Mouse (Mus musculus) layer of hippocampus, postnatal 10 days (tissue): ENCODE measurements around the gene Vmn1r165. TPM values are rescaled to one million over a fixed set of nuclear protein-coding genes. Genes with fewer than 3 reads are reported as not detected.
"Not testable (repeated sequence)": the region's sequence is repeated elsewhere in the genome, so short reads cannot be mapped to it uniquely, and the experiment has no call there.

Source experiments
- DNase-seq, 2 experiments: peaks; one replicate each; pipeline ENCODE4 v3.0.0; 2021; ENCODE audit warnings: low spot score in 2 of 2
- long read RNA-seq: library from polyadenylated mRNA; stranded (forward); transcript quantifications from one replicate; pipeline ENCODE4 v2.0.0, GENCODE M21; 2023
- total RNA-seq, 2 experiments: library from RNA; stranded (reverse); gene quantifications; 2 replicates each; pipeline ENCODE4 v1.2.3; 2021

Gene Vmn1r165
- total RNA-seq, result not detected
- long read RNA-seq, result 0 reads

DNA sequence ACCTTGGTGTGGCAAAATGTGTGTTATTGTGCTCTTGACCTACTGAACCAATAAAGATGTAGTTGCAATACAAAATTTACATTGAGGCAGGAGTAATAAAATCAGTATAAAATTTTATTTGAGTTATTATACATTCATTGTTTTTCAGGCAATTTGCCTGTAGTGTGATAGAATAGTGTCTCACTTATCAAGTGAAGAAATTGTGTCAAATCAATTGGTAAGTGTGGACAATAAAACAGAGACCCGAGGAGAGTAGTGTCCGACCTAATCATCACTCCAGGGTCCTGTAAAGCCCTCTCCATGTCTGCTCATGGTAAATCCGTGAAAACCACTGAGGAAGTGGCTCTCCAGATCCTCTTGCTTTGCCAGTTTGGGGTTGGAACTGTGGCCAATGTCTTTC, at the start of gene Vmn1r165:
Gene Vmn1r165 (plus strand): TSS at position 301 of the 400 bp plus-strand sequence.
- not testable (repeated sequence) for DNase-seq

DNA sequence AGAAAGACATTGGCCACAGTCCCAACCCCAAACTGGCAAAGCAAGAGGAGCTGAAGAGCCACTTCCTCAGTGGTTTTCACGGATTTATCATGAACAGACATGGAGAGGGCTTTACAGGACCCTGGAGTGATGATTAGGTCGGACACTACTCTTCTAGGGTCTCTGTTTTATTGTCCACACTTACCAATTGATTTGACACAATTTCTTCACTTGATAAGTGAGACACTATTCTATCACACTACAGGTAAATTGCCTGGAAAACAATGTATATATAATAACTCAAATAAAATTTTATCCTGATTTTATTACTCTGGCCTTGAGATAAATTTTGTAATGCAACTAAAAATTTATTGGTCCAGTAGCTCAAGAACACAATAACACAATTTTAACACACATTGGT, 34.5 kb downstream of the Vmn1r165 start, which contains the start of gene Vmn1r166:
Gene Vmn1r166 (minus strand): TSS at position 101 of the 400 bp plus-strand sequence.
- DNase-seq, result not testable (repeated sequence)

Other genes starting within 250 kb of the Vmn1r165 start
- gene Gm4214, start 232.7 kb upstream of the Vmn1r165 start, total RNA-seq, result not detected
- gene Gm4216, start 197.4 kb upstream of the Vmn1r165 start, total RNA-seq, result not detected
- not detected for gene Vmn1r163, start 161.8 kb upstream of the Vmn1r165 start, total RNA-seq
- gene Gm8720, start 149.9 kb upstream of the Vmn1r165 start, total RNA-seq, result not detected
- not detected for gene Gm10662, start 72.9 kb upstream of the Vmn1r165 start, total RNA-seq
- not detected for gene Vmn1r166, start 34.4 kb downstream of the Vmn1r165 start, total RNA-seq
- gene Gm6902, start 61.6 kb downstream of the Vmn1r165 start, total RNA-seq, result not detected
- not detected for gene Nlrp4e, start 83.9 kb downstream of the Vmn1r165 start, total RNA-seq
- not detected for gene Nlrp5, start 168.6 kb downstream of the Vmn1r165 start, total RNA-seq